Mouse (Mus musculus) common myeloid progenitor, adult 5-6 weeks (primary cell): Measurements from ENCODE around the gene Mfsd1. TPM values are rescaled to one million over a fixed set of nuclear protein-coding genes. Genes with fewer than 3 reads are reported as not detected.

ENCODE experiments used
- ATAC-seq: replicated peaks from 2 replicates; pipeline ENCODE4 v1.8.0; 2016; ENCODE audit warnings: low read depth, mild to moderate bottlenecking, moderate TSS enrichment, inconsistent platforms; ENCODE audit not compliant: poor library complexity, severe bottlenecking
- total RNA-seq: library from RNA; stranded (forward); fragments of 200-1000, 187-1606 nt; gene quantifications from 2 replicates; pipeline ENCODE4 v1.2.3, GENCODE M21; 2017

The Mfsd1 gene
- 91.6 and 126 TPM in 2 replicates for total RNA-seq

DNA sequence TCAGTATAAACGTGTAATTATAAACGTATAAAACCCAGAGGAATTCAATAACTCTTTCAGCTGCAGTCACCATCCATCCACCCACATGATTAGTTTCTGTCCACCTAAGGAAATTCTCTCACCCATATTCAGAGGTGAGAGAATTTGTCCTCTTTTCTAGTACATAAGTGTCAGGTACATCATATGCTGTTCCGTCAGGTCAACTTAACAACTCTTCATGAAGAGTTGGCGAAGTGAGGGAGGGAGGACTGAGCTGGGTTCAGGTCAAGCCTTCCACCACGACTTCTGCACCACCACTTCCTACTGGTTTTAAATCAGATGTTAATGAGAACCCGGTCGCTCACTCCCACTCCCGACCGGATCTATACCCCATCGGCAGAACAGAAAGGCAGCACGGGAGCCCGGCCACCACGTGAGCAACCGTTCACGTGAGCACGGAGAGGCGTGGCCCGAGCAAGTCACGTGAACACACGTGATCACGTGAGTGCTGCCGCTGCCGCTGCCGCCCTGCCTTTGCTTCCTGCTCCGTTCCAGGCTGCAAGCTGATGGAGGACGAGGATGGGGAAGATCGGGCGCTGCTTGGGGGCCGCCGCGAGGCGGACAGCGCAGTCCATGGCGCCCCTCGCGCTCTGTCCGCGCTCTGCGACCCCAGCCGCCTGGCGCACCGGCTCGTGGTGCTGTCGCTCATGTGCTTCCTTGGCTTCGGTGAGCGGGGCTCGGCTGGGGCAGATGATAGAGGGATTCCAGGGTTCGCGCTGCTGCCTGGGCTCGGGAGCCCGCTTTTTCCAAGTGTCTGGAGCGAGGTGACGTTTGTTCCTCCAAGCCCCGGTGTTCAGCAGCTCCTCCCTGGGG, at the start of gene Mfsd1:
Mfsd1 (plus strand) TSS at position 469 of the 852 bp plus-strand sequence.
- peak; percentile 90 for ATAC-seq

DNA sequence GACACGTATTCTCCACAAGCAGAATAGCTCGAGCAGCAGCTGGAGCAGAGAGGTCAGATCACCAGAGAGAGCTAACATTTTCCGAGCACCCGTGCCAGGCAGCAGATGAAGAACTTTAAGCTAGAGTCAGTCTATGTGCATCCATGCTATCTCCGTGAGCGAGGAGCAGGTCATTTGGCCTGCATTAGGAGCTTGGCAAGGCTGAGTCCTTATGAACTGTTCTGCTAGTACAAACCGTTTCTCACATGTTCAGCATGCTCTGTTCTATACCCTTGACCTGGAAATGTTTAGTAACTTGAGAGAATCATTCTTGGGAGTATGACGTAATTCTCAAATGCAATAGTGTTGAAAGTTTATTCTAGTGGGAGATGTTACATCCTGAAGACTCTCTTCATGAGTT, 38.9 kb upstream of the Mfsd1 start:
- no peak for ATAC-seq

DNA sequence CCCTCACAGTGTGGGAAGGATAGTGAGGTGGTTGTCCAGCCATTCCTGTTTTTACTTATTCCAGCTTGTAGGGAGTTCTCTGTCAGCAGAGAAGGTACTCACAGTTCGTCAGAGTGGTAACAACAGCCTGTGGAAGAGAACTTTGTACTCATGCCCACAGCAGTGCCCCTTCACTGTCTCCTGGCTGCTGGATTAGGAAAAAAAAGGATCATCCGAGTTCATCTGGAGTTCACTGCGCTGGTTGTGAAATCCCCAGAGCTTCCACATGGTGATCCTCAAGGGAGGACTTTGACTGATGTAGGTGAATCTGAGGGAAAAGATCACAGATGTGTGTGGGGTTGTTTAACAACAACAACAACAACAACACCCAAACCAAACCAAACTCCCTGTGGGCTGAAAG, 31.3 kb upstream of the Mfsd1 start:
- ATAC-seq: no peak

DNA sequence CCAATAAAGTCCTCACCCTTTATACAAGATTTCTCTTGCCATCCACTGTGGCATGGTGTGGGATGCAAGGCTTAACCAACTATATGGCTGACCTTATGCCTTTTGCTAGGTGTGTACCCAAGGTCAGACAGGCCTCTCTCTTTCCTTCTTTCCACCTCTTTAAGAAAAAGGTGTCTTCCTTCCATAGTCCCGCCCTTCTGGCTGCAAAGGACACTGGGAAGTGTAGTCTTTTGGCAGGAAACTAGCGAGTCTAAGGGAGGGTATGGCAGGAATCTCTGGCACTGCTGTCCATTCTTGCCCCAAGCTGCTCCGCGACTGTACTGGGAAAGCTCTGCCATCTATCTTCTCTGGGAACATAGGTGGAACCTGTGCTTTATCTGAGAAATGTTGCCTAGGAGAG, 29.3 kb upstream of the Mfsd1 start:
- ATAC-seq: no peak

DNA sequence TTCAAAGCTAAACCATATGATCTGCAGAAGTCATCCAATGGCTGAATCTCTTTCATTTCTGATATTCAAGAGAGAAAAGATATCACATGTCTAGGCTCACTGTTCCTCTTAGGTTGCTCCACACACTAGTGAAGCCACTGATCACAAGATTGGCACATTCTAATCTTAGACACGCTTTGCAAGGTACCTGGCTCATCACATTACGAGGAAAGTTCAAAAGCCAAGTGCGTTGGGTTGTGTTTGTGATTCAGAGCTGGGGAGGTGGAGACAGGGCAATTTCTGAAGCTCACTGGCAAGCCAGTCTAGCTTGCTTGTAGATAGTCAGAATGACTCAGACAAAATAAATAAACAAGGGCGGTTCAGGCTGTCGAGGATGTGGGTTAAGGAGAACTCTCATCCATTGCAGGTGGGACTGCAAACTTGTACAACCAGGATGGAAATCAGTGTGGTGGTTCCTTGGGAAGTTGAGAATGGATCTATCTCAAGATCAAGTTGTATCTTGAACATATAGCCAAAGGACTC, 28.6 kb upstream of the Mfsd1 start:
- no peak for ATAC-seq

DNA sequence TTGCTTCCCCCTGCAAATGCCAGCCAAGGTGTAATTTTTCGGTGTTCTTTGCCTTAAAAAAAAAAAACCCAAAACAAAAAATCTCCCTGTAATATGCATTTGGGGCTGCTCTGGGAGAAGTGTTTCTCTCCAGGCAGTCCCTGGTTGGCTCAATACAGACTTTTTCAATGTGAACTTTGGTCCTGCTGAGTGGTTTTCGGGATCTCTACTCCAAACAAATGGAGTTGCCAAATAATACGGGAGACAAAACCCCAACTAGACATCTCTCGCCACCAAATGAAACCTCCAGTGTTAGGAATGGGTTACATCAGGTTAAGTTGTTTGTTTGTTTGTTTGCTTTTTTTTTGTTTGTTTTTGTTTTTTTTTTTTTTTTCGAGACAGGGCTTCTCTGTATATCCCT, 27.3 kb upstream of the Mfsd1 start:
- ATAC-seq: no peak

DNA sequence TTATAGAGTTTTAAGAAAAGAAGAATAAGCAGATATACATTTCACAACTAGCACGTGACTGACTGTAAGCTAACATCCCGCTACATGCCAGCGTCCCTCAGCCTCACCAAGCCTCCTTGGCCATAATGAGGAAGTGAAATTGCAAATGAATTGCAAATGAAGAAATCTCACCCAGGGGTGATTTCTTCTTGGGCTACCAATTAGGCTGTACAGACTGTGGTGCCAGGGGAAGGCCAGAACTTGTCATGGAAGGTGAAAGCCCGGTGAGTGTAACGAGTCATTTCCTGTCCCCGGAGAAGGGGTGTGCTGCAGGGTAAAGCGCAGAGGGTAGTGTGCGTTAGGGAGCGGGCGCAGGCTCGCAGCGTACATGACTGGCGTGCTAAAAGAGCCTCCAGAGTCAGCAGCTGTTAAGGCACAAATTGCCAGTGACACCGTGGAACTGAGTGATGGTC, 25.3 kb upstream of the Mfsd1 start:
- peak; percentile 97 for ATAC-seq

DNA sequence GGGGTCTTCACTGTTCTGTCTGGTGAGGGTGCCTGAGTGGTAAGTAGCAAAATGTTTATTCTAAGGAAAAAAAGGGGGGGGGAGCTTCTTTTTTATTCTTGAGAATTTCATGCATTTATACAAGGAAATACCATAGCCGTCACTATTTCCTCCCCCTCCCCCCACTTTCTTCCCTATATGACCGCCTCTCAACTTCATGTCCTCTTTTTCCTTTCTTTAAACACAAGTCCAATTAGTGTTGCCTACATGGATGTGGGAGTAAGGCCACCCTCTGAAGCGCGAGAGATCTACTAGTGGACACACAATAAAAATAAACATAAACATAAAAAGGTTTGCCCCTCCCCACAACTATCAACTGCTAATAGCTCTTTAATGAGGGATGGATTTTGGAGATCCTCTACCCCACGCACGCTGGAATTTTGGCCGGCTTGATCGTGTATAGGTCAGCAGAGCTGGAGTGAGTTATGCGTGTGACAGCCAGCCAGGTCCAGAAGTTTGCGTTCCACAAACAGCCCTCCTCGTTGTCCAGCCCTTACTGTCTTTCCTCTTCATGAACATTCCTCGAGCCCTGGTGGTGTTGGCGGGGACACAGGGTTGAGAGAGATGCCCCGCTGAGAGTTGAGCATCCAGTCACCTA, 24.7 kb upstream of the Mfsd1 start:
- ATAC-seq: no peak

DNA sequence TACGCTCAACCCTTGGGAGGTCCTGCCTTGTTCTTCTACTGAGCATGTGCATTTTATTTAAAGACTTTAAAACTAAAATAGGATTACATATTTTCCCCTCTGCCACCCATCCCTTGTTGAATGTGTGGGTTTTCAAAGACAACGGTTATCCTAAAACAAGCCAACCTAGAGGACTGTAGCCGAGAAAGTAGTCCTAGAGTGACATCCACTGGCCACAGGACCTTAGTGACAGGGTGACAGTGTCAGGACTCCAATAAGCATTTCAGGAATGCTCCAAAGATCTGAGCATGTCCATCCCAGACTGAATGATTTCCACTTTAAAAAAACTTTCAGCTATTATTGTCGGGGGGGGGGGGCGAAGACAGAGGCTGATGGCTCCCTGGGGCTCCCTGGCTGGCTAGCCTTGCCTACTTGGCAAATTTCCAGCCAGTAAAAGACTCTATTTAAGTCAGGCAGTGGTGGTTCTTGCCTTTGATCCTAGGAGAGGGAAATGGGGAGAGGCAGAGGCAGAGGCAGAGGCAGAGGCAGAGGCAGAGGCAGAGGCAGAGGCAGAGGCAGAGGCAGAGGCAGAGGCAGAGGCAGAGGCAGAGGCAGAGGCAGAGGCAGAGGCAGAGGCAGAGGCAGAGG, 17.7 kb upstream of the Mfsd1 start:
- peak; percentile 52; the same call in 1 of the 2 replicates for ATAC-seq

DNA sequence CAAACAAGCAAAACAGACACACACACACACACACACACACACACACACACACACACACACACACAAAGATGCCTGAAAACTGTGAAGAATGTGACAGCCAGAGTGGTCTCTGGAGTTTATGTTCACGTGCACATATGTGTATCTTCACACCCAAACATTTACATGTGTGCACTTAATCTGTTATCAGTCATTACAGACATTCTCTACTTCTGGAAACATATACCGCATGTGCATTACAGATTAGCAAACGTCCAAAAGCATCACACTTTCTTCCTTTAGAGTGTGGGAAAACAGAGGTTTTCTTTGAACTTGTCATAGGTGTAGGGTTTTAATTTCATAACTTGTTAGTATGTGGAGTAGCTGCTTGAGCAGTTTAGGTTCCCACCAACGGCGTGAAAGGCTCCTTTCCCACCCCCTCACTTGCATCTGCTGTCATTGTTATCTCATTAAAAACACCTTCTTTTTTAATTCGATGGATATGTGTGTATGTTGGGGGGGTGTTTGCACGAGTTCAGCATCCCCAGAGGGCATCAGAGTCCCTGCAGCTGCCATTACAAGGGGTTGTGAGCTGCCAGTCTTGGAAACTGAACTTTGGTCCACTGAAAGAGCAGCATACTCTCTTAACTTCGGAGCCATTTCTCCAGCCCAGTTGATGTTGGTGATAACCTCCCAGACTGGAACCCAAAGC, 16.9 kb upstream of the Mfsd1 start:
- ATAC-seq: no peak

DNA sequence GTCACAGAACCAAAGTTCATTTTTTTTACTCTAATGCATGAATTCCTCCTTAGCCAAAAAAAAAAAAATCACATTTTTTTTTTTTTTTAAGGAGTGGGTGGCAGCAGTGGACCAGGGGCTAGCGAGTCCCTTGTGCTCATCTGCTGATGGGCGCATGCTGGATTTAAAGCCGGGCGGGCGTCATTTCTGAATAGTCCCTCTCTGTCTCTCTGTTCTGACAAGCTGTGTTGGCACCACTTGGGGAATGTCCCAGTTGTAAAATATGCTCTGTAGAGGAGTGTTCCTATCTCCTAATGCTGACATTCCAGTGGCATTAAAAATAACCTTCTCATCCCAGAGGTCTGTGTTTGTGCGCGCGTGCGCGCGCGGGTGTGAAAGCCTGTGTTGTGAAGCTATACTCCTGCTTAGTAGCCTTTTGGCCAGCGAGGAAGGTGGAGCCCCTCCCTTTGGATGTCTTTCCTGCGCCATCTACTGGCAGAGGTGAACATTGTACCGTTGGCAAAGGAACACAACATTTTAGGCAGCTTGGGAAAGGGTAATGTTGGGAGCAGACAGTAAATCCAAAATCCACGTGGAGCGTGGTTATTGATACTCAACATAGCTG, 14.4 kb upstream of the Mfsd1 start:
- ATAC-seq: peak; percentile 85

DNA sequence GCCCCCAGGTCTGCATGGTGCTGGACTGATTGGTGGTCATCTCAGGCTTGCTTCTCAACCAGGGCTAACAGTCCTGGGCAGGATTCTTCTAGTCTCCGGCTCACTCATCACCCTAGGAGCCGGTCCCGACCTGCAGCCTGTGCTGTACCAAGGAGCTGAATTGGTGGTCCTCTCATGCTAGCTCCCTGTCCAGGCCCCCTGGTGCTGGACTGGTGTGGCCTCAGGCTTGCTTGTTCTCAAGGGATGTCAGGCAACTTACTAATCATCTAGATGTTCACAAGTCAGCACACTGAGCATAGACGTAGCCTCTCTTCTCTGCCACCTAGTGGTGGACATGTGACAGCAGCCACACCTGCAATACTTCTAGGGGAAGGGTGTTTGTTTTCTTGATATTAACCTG, 9.6 kb upstream of the Mfsd1 start:
- peak; percentile 81 for ATAC-seq

DNA sequence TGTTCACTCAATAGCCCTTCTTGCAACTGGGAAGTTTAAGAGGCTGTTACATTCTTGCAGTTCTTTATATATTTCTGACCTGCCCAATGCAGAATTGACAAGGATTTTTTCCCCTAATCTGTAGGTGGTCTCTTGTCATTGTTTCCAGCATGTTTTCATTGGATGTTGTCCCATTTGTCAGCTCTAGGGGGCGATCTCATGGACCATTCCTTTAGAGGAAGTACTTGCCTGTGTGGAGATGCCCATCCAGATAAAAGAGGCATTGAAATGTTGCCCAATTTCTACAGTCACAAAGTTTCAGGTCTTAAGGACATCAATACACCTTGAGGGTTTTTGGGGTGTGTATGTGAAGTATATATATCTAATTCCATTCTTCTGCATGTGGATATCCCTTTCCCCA, 9.0 kb upstream of the Mfsd1 start:
- peak; percentile 30 for ATAC-seq

DNA sequence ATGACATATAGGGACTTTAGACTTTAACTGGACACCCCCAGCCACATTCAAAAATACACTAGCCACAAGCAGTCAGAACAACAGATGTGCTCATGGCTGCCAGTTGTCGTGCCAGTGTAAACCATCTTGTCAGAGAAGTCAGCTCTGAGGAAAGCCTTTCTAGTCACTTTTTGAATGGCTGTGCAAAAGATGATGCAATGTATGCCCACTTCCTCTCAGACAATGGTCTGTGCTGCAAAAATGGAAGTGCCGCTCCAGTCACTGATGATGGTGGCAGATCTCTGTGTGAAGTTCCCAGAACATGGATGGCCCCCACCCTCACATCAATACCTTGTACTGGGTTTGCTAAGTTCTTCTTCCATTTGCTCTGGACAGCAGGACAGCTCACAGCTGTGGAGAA, 6.3 kb upstream of the Mfsd1 start:
- ATAC-seq: peak; percentile 78

DNA sequence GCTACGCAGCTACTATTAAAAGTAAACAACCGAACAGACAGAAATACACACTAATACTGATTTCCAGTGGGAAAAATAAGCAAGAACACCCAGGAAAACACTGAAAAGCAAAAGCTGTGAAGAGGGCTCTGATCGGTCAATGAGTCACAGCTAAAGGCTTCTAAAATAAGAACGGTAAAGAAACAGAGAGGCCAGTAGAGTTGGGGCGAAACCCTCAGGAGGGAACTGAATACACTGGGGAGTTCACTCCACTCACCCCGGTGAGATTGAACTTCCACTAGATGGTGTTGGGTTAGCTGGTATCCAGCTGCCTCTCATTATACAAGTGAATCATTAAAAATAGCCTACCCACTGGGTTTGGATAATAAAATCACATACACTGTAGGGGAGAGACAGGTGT, 5.8 kb upstream of the Mfsd1 start:
- no peak for ATAC-seq

DNA sequence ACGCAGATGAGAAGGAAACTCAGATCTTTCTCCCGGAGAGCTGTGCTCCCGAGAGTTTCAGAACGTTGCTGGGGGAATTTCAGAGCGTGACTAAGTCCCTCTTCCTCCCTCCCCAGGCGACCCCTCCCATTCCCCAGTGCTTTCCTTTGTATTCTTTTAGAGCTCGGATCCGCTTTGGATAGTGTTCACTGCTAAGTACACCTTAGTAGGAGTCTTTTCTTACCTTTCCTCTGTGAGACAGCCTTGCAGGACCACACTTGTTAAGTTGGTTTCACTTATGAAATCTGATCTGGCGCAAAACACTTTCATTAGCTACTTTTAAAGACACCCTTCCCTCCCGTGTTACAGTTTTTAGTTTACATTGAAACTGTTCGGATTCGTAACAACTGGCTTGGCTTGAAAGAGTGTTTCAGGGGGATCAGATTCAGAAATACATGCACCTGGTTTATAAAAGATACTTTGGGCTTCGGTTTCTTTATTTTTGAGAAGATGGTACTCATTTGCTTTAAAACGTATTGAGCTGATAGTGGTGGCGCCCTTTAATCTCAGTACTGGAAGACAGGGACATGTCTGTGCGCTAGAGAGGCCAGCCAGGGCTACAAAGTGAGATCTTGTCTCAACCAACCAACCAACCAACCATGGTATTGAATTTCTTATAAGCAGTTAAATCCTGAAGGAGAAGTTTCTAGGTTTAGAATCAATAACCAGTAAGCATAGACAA, 744 bp downstream of the Mfsd1 start:
- no peak; the same call in 1 of the 2 replicates for ATAC-seq

DNA sequence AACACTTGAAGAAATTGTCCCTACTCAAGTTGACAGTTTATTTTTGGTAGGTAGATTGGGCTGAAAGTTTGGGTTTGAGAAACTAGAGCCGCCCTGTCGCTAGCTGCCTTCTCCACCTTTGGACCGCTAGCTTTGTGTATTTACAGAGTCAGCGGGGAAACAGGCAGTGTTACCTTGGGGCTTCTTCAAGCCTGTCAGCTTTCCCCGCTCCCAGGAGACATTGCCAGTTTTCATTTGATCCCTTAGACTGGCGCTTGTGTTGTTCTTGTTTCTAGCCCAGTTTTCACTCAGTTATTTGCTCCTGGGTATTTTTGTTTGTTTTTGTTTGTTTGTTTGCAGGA, 1.3 kb downstream of the Mfsd1 start:
- no peak for ATAC-seq

DNA sequence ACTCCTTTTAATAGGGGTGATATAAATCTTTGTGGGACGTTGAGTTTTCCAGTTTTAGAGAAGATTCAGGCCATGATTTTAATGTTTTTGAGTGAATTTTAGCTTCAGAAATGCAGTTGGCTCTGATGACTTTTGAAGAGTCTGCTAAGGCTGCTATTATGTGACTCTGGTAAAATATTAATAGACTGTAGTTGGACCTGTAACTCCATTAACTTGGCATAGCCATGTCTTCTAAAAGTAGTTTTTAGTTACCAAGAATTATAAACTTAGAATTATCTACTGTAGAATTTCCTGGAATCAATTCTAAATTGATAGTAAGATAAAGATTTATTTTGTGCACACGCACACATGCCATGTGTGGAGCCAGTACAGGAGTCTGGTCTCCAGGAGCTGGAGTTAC, 4.0 kb downstream of the Mfsd1 start:
- ATAC-seq: no peak

DNA sequence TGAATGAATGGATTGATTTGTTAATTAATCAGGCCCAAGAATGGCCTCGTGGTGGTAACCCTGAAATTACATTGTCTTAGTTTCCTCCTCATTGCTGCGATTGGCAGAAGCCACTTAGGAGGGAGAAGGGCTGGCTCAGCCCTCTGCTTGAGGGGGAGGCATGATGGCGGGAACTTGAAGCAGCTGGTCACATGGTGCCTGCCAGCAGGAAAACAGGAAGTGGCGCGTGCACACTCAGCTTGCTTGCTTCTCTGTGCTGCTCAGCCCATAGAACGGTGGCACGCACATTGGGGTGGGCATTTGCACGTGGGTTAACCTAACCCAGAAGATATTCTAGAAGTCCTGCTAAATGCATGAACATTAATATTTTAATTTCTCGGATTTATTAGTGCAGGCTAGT, 4.9 kb downstream of the Mfsd1 start:
- ATAC-seq: peak; percentile 69
